Mouse (Mus musculus): ENCODE results near the gene Acad10.

DNA sequence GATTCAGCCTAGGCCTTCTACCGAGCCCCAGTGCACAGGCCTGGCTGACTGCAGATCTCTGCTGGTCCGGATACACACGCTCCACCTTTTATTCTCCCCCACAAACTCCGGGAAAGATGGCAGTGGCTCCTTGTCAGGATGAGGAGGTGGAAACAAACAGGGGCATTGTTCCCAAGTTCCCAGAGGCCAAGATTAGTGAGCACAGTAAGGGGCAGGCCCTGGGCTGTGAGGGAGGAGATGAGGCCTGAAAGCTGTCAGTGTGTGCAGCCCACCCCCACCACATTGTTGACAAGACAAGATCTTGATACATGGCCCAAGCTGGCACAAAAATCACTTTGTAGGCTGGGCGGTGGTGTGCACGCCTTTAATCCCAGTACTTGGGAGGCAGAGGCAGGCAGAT lies 36.4 kb upstream of the Acad10 start:
- no peak for TF ChIP-seq CTCF (IDR thresholded peaks at IDR 0.05; ENCODE audit: low read depth)
- no peak for TF ChIP-seq EP300 (IDR thresholded peaks at IDR 0.05; ENCODE audit: low read depth)
